ENCODE assay signal across 8 mouse cellular contexts in the genomic region with DNA sequence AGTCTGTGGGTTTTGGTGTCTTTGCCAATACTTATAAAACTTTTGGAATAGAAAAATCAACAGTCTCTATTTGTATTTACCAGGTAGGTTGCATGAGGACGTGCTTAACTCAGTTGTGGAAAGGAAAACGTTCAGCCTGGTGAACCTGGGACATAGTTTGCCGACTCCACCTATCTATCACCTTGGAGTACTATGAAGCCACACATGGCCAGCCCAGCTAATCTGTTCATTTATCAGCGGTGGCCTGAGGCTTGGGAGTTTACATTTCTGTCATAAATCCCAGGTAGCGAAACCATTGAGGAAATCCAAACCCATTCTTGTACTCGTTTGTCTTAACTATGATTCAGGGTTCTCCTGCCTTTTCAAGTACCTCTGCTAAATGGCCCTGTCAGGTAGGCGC. TPM values are rescaled to one million over a fixed set of nuclear protein-coding genes. Genes with fewer than 3 reads are reported as not detected.
DNase-seq lines count a peak whose midpoint lies in the region; ATAC-seq and TF ChIP-seq lines count a peak whose summit lies in the region.

Smpdl3a (plus strand) TSS at position 318 of the 400 bp plus-strand sequence.

- H3K27me3 ChIP-seq in lung, postnatal 0 days (replicated peaks; ENCODE audit: insufficient read depth, low read length), result no peaks in the 10 kb centered on the region
- H3K27me3 ChIP-seq in embryonic facial prominence, embryonic 12.5 days, result no peaks in the 10 kb centered on the region
- H3K27me3 ChIP-seq in heart, embryonic 13.5 days (replicated peaks), result no peaks in the 10 kb centered on the region
- no peaks in the 10 kb centered on the region for H3K27me3 ChIP-seq in midbrain, postnatal 0 days (ENCODE audit: insufficient read depth, low read length)

- peak within 1 kb of the TSS; percentile 92 for H3K27ac ChIP-seq in lung, postnatal 0 days (ENCODE audit: low read length)
- no peak within 1 kb of the TSS for H3K27ac ChIP-seq in embryonic facial prominence, embryonic 12.5 days
- H3K27ac ChIP-seq in heart, embryonic 13.5 days (replicated peaks), result peak within 1 kb of the TSS; percentile 34
- peak within 1 kb of the TSS; percentile 73 for H3K27ac ChIP-seq in midbrain, postnatal 0 days (ENCODE audit: low read depth, low read length)

- intact Hi-C loops in left cerebral cortex, postnatal 10 days (cut with DNase I), result loop anchor here (5.0 kb wide), 1 partner anchor 43 kb away; no protein-coding TSS in a partner anchor

- no peak for TF ChIP-seq EP300 in lung, postnatal 0 days (IDR thresholded peaks at IDR 0.05)

- no peak for DNase-seq in lung, postnatal 0 days (ENCODE audit: low spot score)
- no peak for DNase-seq in lung, postnatal 14 days
- no peak for DNase-seq in left cerebral cortex, postnatal 10 days (ENCODE audit: extremely low spot score in 1 of 2, low spot score in 2 of 2)
- no peak for DNase-seq in midbrain, postnatal 0 days (ENCODE audit: low spot score)
- DNase-seq in spleen, adult 12 weeks (ENCODE audit: low spot score), result no peak
- DNase-seq in ovary, postnatal 14 days (ENCODE audit: low spot score), result no peak

- H3K36me3 ChIP-seq in lung, postnatal 0 days (ENCODE audit: insufficient read depth, low read length), result no peaks in the 10 kb centered on the region
- no peaks in the 10 kb centered on the region for H3K36me3 ChIP-seq in embryonic facial prominence, embryonic 12.5 days
- no peaks in the 10 kb centered on the region for H3K36me3 ChIP-seq in heart, embryonic 13.5 days
- no peaks in the 10 kb centered on the region for H3K36me3 ChIP-seq in midbrain, postnatal 0 days (ENCODE audit: insufficient read depth, low read length)

- TF ChIP-seq CTCF in lung, postnatal 0 days (IDR thresholded peaks at IDR 0.05), result no peak
- no peak for TF ChIP-seq CTCF in midbrain, postnatal 0 days (IDR thresholded peaks at IDR 0.05)

- peak within 1 kb of the TSS; percentile 92 for H3K4me2 ChIP-seq in lung, postnatal 0 days (replicated peaks; ENCODE audit: low read depth, low read length)
- peak within 1 kb of the TSS; percentile 93 for H3K4me2 ChIP-seq in embryonic facial prominence, embryonic 12.5 days (replicated peaks)
- peak within 1 kb of the TSS; percentile 75 for H3K4me2 ChIP-seq in heart, embryonic 13.5 days
- peak within 1 kb of the TSS; percentile 93 for H3K4me2 ChIP-seq in midbrain, postnatal 0 days (ENCODE audit: low read depth, low read length, poor library complexity, severe bottlenecking)

- no peaks in the 10 kb centered on the region for H3K4me1 ChIP-seq in lung, postnatal 0 days (ENCODE audit: insufficient read depth, low read depth, low read length)
- peaks cover 7% of the 10 kb centered on the region for H3K4me1 ChIP-seq in embryonic facial prominence, embryonic 12.5 days
- H3K4me1 ChIP-seq in heart, embryonic 13.5 days, result peaks cover 9% of the 10 kb centered on the region
- H3K4me1 ChIP-seq in midbrain, postnatal 0 days (ENCODE audit: insufficient read depth, low read length), result no peaks in the 10 kb centered on the region

- no peak for ATAC-seq in lung, postnatal 0 days
- ATAC-seq in embryonic facial prominence, embryonic 12.5 days (ENCODE audit: insufficient number of reproducible peaks, insufficient read depth, low FRiP score, low TSS enrichment), result no peak
- ATAC-seq in heart, embryonic 13.5 days (ENCODE audit: extremely low read depth, insufficient number of reproducible peaks, low FRiP score, low TSS enrichment), result no peak
- ATAC-seq in midbrain, postnatal 0 days (ENCODE audit: low FRiP score), result no peak

- H3K9me3 ChIP-seq in lung, postnatal 0 days (ENCODE audit: low read length), result no peaks in the 10 kb centered on the region
- 0 out of 2 replicates have a peak, but pooled peaks cover 3% of the 10 kb centered on the region for H3K9me3 ChIP-seq in embryonic facial prominence, embryonic 12.5 days
- peaks cover 10% of the 10 kb centered on the region; the same call in 1 of the 2 replicates for H3K9me3 ChIP-seq in heart, embryonic 13.5 days
- H3K9me3 ChIP-seq in midbrain, postnatal 0 days (ENCODE audit: low read length), result no peaks in the 10 kb centered on the region

- peak within 1 kb of the TSS; percentile 58 for H3K4me3 ChIP-seq in lung, postnatal 0 days (ENCODE audit: low read depth, low read length)
- peak within 1 kb of the TSS; percentile 51 for H3K4me3 ChIP-seq in embryonic facial prominence, embryonic 12.5 days
- peak within 1 kb of the TSS; percentile 62 for H3K4me3 ChIP-seq in heart, embryonic 13.5 days
- H3K4me3 ChIP-seq in midbrain, postnatal 0 days (ENCODE audit: low read depth, low read length), result peak within 1 kb of the TSS; percentile 60

- H3K9ac ChIP-seq in lung, postnatal 0 days (replicated peaks; ENCODE audit: low read depth), result peak within 1 kb of the TSS; percentile 63
- peak within 1 kb of the TSS; percentile 63 for H3K9ac ChIP-seq in embryonic facial prominence, embryonic 12.5 days
- peak within 1 kb of the TSS; percentile 84 for H3K9ac ChIP-seq in heart, embryonic 13.5 days
- peak within 1 kb of the TSS; percentile 80 for H3K9ac ChIP-seq in midbrain, postnatal 0 days (replicated peaks; ENCODE audit: low read length, poor library complexity, severe bottlenecking)

- WGBS in lung, postnatal 0 days, result 58% methylated on average over 7 of the region's 7 CpGs
- WGBS in embryonic facial prominence, embryonic 12.5 days, result 77% methylated on average over 7 of the region's 7 CpGs
- 78% methylated on average over 7 of the region's 7 CpGs for whole genome bisulfite sequencing in heart, embryonic 13.5 days
- 86% methylated on average over 7 of the region's 7 CpGs for WGBS in midbrain, postnatal 0 days

RNA-seq across cellular contexts. Expression of gene Smpdl3a, which starts in this region (rescaled TPM):
- polyA plus RNA-seq in lung, postnatal 0 days (2015; fragmentation: Nextera tagmentation; extraction: Ambion mirVana), result 92.6 and 95.3 TPM in 2 replicates
- 10.5 and 10.7 TPM in 2 replicates for polyA plus RNA-seq in embryonic facial prominence, embryonic 12.5 days (2016; fragmentation: Nextera tagmentation; extraction: Ambion mirVana)
- 29.8 and 32.1 TPM in 2 replicates for polyA plus RNA-seq in heart, embryonic 13.5 days (2015; fragmentation: Nextera tagmentation; extraction: Ambion mirVana)
- total RNA-seq in left cerebral cortex, postnatal 10 days (2021), result 10 to 100 TPM; 19.6 to 23.7 TPM
- 28.9 and 31.7 TPM in 2 replicates for total RNA-seq in midbrain, postnatal 0 days (2014; rRNA removed)
- polyA plus RNA-seq in midbrain, postnatal 0 days (2015; fragmentation: Nextera tagmentation; extraction: Ambion mirVana), result 31.0 and 33.4 TPM in 2 replicates
